ENCODE assay signal across 32 mouse cellular contexts in genomic region chr17:71142068-71142467, GRCm38 (mm10). TPM values are rescaled to one million over a fixed set of nuclear protein-coding genes. Genes with fewer than 3 reads are reported as not detected.
A peak's percentile ranks its signal among the peaks of the same experiment; 100 is the strongest.
DNase-seq lines count a peak whose midpoint lies in the region; ATAC-seq and TF ChIP-seq lines count a peak whose summit lies in the region.
"Had no signal": no experiment of that assay in that cellular context is flagged by ENCODE, and none has a peak within 500 bp of the region (broad histone marks: within the 10 kb centered on the region; RNA-seq: fewer than 3 reads in every experiment).

No protein-coding gene starts in this region.

- H3K4me2 ChIP-seq in intestine, embryonic 14.5 days (ENCODE audit: low read length) = no peak overlapping the region
- H3K4me2 ChIP-seq in intestine, postnatal 0 days (replicated peaks; ENCODE audit: low read depth) = no peak overlapping the region
- no peak overlapping the region for H3K4me2 ChIP-seq in midbrain, embryonic 14.5 days (ENCODE audit: low read length)
- H3K4me2 ChIP-seq: heart, embryonic 13.5 days; intestine, embryonic 15.5 days; limb, embryonic 12.5 days; midbrain, embryonic 12.5 days had no signal

- no peaks in the 10 kb centered on the region for H3K4me1 ChIP-seq in intestine, embryonic 14.5 days (replicated peaks; ENCODE audit: control insufficient read depth, insufficient read depth, low read length)
- no peaks in the 10 kb centered on the region for H3K4me1 ChIP-seq in intestine, postnatal 0 days (replicated peaks; ENCODE audit: control insufficient read depth, insufficient read depth, low read length)
- no peaks in the 10 kb centered on the region for H3K4me1 ChIP-seq in midbrain, embryonic 10.5 days
- 0 out of 2 replicates have a peak, but pooled peaks cover 4% of the 10 kb centered on the region for H3K4me1 ChIP-seq in midbrain, embryonic 14.5 days (ENCODE audit: control insufficient read depth, insufficient read depth, low read length)
- peaks cover under 1% of the 10 kb centered on the region for H3K4me1 ChIP-seq in embryonic facial prominence, embryonic 10.5 days
- H3K4me1 ChIP-seq: heart, embryonic 13.5 days; hindbrain, embryonic 10.5 days; intestine, embryonic 15.5 days; midbrain, embryonic 12.5 days had no signal

- no peak for TF ChIP-seq CTCF in intestine, postnatal 0 days (IDR thresholded peaks at IDR 0.05; ENCODE audit: low read depth)
- TF ChIP-seq CTCF in C2C12 (IDR thresholded peaks at IDR 0.05; ENCODE audit: control insufficient read depth, insufficient read depth, insufficient read length) = no peak

- H3K4me3 ChIP-seq in intestine, embryonic 14.5 days (ENCODE audit: low read depth, low read length) = no peak overlapping the region
- H3K4me3 ChIP-seq in intestine, postnatal 0 days (ENCODE audit: low read depth, low read length) = no peak overlapping the region
- no peak overlapping the region for H3K4me3 ChIP-seq in midbrain, embryonic 10.5 days
- H3K4me3 ChIP-seq in midbrain, embryonic 14.5 days (replicated peaks; ENCODE audit: low read depth, low read length) = no peak overlapping the region
- no peak overlapping the region for H3K4me3 ChIP-seq in C2C12 (ENCODE audit: insufficient read depth, poor library complexity, severe bottlenecking)
- no peak overlapping the region for H3K4me3 ChIP-seq in embryonic facial prominence, embryonic 10.5 days
- H3K4me3 ChIP-seq: gastrocnemius, adult 2 months; heart, embryonic 13.5 days; hindbrain, embryonic 10.5 days; intestine, embryonic 15.5 days; limb, embryonic 12.5 days; midbrain, embryonic 12.5 days had no signal

- DNase-seq in intestine, embryonic 14.5 days (ENCODE audit: low spot score) = peak; percentile 25
- peak; percentile 6 for DNase-seq in midbrain, embryonic 10.5 days (ENCODE audit: low spot score)
- DNase-seq in midbrain, embryonic 14.5 days = no peak
- DNase-seq in embryonic facial prominence, embryonic 10.5 days (ENCODE audit: low spot score) = peak; percentile 5
- no peak for DNase-seq in cerebellum, adult 9-10 months
- no peak for DNase-seq in adrenal gland, postnatal 10 days
- DNase-seq: adrenal gland, postnatal 14 days; cerebellum, adult 11-12 months; cerebellum, postnatal 10 days; gastrocnemius, adult 2 months; gastrocnemius, postnatal 36 days; heart, postnatal 10 days; kidney, adult 8-10 months; layer of hippocampus, postnatal 36 days; lung, postnatal 36 days; retina, postnatal 1 day; right cerebral cortex, postnatal 14 days; spleen, adult 18-20 months; thymus, adult 2 months; thymus, postnatal 36 days had no signal

- no peaks in the 10 kb centered on the region for H3K9me3 ChIP-seq in intestine, embryonic 14.5 days (ENCODE audit: control insufficient read depth, low read length)
- H3K9me3 ChIP-seq in intestine, postnatal 0 days (ENCODE audit: control insufficient read depth) = no peaks in the 10 kb centered on the region
- H3K9me3 ChIP-seq in midbrain, embryonic 10.5 days (replicated peaks) = no peaks in the 10 kb centered on the region
- no peaks in the 10 kb centered on the region for H3K9me3 ChIP-seq in midbrain, embryonic 14.5 days (ENCODE audit: control insufficient read depth, low read length)
- no peaks in the 10 kb centered on the region for H3K9me3 ChIP-seq in embryonic facial prominence, embryonic 10.5 days
- H3K9me3 ChIP-seq: G1E; heart, embryonic 13.5 days; hindbrain, embryonic 10.5 days; intestine, embryonic 15.5 days; limb, embryonic 12.5 days; midbrain, embryonic 12.5 days had no signal

- H3ac ChIP-seq in C2C12 (ENCODE audit: control insufficient read depth, insufficient read length, low read depth) = no peak overlapping the region

- 86% methylated on average over 4 of the region's 4 CpGs for whole genome bisulfite sequencing in intestine, embryonic 14.5 days
- 82% methylated on average over 4 of the region's 4 CpGs for WGBS in intestine, postnatal 0 days
- 87% methylated on average over 4 of the region's 4 CpGs for WGBS in midbrain, embryonic 10.5 days
- WGBS in midbrain, embryonic 14.5 days = 81% methylated on average over 4 of the region's 4 CpGs
- WGBS in embryonic facial prominence, embryonic 10.5 days = 83% methylated on average over 4 of the region's 4 CpGs

- no peaks in the 10 kb centered on the region for H3K27me3 ChIP-seq in intestine, embryonic 14.5 days (replicated peaks; ENCODE audit: control insufficient read depth, insufficient read depth, low read length)
- H3K27me3 ChIP-seq in intestine, postnatal 0 days (replicated peaks; ENCODE audit: control insufficient read depth, insufficient read depth, low read length) = no peaks in the 10 kb centered on the region
- no peaks in the 10 kb centered on the region for H3K27me3 ChIP-seq in midbrain, embryonic 10.5 days (ENCODE audit: low read depth, poor library complexity, severe bottlenecking)
- no peaks in the 10 kb centered on the region for H3K27me3 ChIP-seq in midbrain, embryonic 14.5 days (ENCODE audit: control insufficient read depth, insufficient read depth, low read length)
- H3K27me3 ChIP-seq in C2C12 (ENCODE audit: control insufficient read depth, insufficient read depth, insufficient read length) = no peaks in the 10 kb centered on the region
- no peaks in the 10 kb centered on the region for H3K27me3 ChIP-seq in embryonic facial prominence, embryonic 10.5 days (replicated peaks; ENCODE audit: low read depth, poor library complexity, severe bottlenecking)
- H3K27me3 ChIP-seq: heart, embryonic 13.5 days; intestine, embryonic 15.5 days; limb, embryonic 12.5 days; midbrain, embryonic 12.5 days; Patski had no signal

- no peaks in the 10 kb centered on the region for H3K36me3 ChIP-seq in intestine, embryonic 14.5 days (ENCODE audit: control insufficient read depth, insufficient read depth, low read length)
- no peaks in the 10 kb centered on the region for H3K36me3 ChIP-seq in intestine, postnatal 0 days (ENCODE audit: control insufficient read depth, insufficient read depth)
- H3K36me3 ChIP-seq in midbrain, embryonic 10.5 days = no peaks in the 10 kb centered on the region
- no peaks in the 10 kb centered on the region for H3K36me3 ChIP-seq in midbrain, embryonic 14.5 days (ENCODE audit: control insufficient read depth, insufficient read depth, low read length)
- H3K36me3 ChIP-seq in C2C12 (ENCODE audit: control insufficient read depth, insufficient read depth) = no peaks in the 10 kb centered on the region
- no peaks in the 10 kb centered on the region for H3K36me3 ChIP-seq in embryonic facial prominence, embryonic 10.5 days (replicated peaks)
- H3K36me3 ChIP-seq: G1E; heart, embryonic 13.5 days; hindbrain, embryonic 10.5 days; intestine, embryonic 15.5 days; limb, embryonic 12.5 days; midbrain, embryonic 12.5 days had no signal

- ATAC-seq in intestine, embryonic 14.5 days (replicated peaks; ENCODE audit: low FRiP score, low TSS enrichment, low read depth) = no peak
- no peak for ATAC-seq in intestine, postnatal 0 days
- ATAC-seq in midbrain, embryonic 14.5 days (ENCODE audit: low FRiP score, low TSS enrichment) = no peak
- ATAC-seq: forebrain, embryonic 14.5 days; hindbrain, embryonic 16.5 days; intestine, embryonic 15.5 days; Patski had no signal

- no peak overlapping the region for H3K9ac ChIP-seq in intestine, embryonic 14.5 days (ENCODE audit: low read length)
- H3K9ac ChIP-seq in intestine, postnatal 0 days (ENCODE audit: low read depth, low read length) = no peak overlapping the region
- H3K9ac ChIP-seq in midbrain, embryonic 14.5 days (replicated peaks; ENCODE audit: low read length) = no peak overlapping the region
- H3K9ac ChIP-seq: heart, embryonic 13.5 days; intestine, embryonic 15.5 days; limb, embryonic 12.5 days; midbrain, embryonic 12.5 days had no signal

- H3K27ac ChIP-seq in intestine, embryonic 14.5 days (ENCODE audit: low read depth) = no peak overlapping the region
- H3K27ac ChIP-seq in intestine, postnatal 0 days (ENCODE audit: low read depth, low read length) = no peak overlapping the region
- no peak overlapping the region for H3K27ac ChIP-seq in midbrain, embryonic 10.5 days (replicated peaks)
- H3K27ac ChIP-seq in midbrain, embryonic 14.5 days (replicated peaks; ENCODE audit: low read depth, low read length) = no peak overlapping the region
- no peak overlapping the region for H3K27ac ChIP-seq in embryonic facial prominence, embryonic 10.5 days (replicated peaks)
- H3K27ac ChIP-seq: gastrocnemius, adult 2 months; heart, embryonic 13.5 days; hindbrain, embryonic 10.5 days; intestine, embryonic 15.5 days; kidney, postnatal 0 days; limb, embryonic 12.5 days; midbrain, embryonic 12.5 days had no signal

- H3K79me2 ChIP-seq in C2C12 (ENCODE audit: control insufficient read depth, insufficient read depth) = no peaks in the 10 kb centered on the region

- H3K79me3 ChIP-seq in C2C12 (ENCODE audit: low read depth) = no peaks in the 10 kb centered on the region

TF ChIP-seq in C2C12, 6 proteins besides CTCF, POLR2A, EP300 and RAD21:
- TF ChIP-seq MYOD1 (IDR thresholded peaks at IDR 0.05; ENCODE audit: control insufficient read depth, insufficient read length, low read depth) = peak; percentile 85
- TF ChIP-seq MAX (IDR thresholded peaks at IDR 0.05) = peak; percentile 91
- no peak for TF ChIP-seq USF1 (IDR thresholded peaks at IDR 0.05; ENCODE audit: low read depth)
- TF ChIP-seq CEBPB (IDR thresholded peaks at IDR 0.05; ENCODE audit: low read depth) = no peak

RNA-seq across cellular contexts. Expression of gene Lpin2, which starts 40.3 kb away (rescaled TPM):
- 27.3 and 31.9 TPM in 2 replicates for polyA plus RNA-seq in intestine, embryonic 14.5 days (2014; fragmentation: Nextera tagmentation; extraction: Ambion mirVana)
- 22.2 and 24.8 TPM in 2 replicates for polyA plus RNA-seq in intestine, postnatal 0 days (2015; fragmentation: Nextera tagmentation; extraction: Ambion mirVana)
- polyA plus RNA-seq in midbrain, embryonic 10.5 days (2016; fragmentation: Nextera tagmentation; extraction: Ambion mirVana) = 34.5 and 37.3 TPM in 2 replicates
- 38.5 and 42.9 TPM in 2 replicates for polyA plus RNA-seq in midbrain, embryonic 14.5 days (2014; fragmentation: Nextera tagmentation; extraction: Ambion mirVana)
- 9.3 TPM for polyA plus RNA-seq in C2C12 (2012; fragmentation: generic; extraction: Trizol)
- polyA plus RNA-seq in embryonic facial prominence, embryonic 10.5 days (2016; fragmentation: Nextera tagmentation; extraction: Ambion mirVana) = 42.1 and 45.2 TPM in 2 replicates
- 10 to 100 TPM; 39.2 to 42.3 TPM for total RNA-seq in adrenal gland, postnatal 10 days (2021)

Comparison
In these comparisons a context has a peak if more than half of its experiments do, and no peak if none do; other contexts are left out.
1. DNase-seq: peak in intestine, embryonic 14.5 days (single experiment), midbrain, embryonic 10.5 days (single experiment) and embryonic facial prominence, embryonic 10.5 days (single experiment); none in midbrain, embryonic 14.5 days (single experiment), cerebellum, adult 9-10 months (single experiment) and adrenal gland, postnatal 10 days (single experiment).